Mouse (Mus musculus): ENCODE measurements around the gene Ppp3ca. TPM values are rescaled to one million over a fixed set of nuclear protein-coding genes. Genes with fewer than 3 reads are reported as not detected.

Ppp3ca gene
- polyA plus RNA-seq, 1 experiment: 23.0 TPM

DNA sequence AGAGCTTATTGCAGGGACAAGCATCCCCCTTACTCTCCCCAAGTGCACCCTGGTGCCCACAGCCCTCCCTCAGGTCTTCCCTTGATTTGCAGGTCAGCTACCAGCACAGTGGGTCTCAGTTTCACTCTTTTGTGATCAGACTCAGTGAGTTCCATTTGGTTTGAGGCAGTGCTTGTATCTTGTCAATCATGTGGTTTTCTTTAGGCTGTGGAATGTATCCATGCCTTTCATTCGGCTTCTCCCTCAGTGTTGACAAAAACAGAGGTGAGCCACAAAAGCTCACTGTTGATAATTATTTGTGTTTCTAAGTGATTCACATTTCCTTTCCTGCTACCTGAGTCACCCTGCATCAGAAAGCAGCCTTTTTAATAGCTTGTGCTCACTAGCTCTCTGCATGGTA, 66.1 kb downstream of the Ppp3ca start:
- no peak for TF ChIP-seq POLR2A (IDR thresholded peaks at IDR 0.05; ENCODE audit: low read depth, low read length)
- no peaks in the 10 kb centered on the region for H3K36me3 ChIP-seq (ENCODE audit: control insufficient read depth, insufficient read depth, low read length)
- H3K4me1 ChIP-seq (ENCODE audit: control insufficient read depth, insufficient read depth, insufficient read length): peaks cover 3% of the 10 kb centered on the region; the same call in 1 of the 2 replicates
- H3K27ac ChIP-seq (ENCODE audit: insufficient read depth, low read length): no peak overlapping the region
- WGBS: 88% methylated on average over 1 of the region's 1 CpGs
- H3K4me3 ChIP-seq (ENCODE audit: extremely low read depth, insufficient read depth, insufficient read length): no peak overlapping the region
- H3K27me3 ChIP-seq (ENCODE audit: control insufficient read depth, insufficient read depth, low read length): no peaks in the 10 kb centered on the region
- no peak for DNase-seq (ENCODE audit: low read depth in 1 of 2, low spot score in 2 of 2)

DNA sequence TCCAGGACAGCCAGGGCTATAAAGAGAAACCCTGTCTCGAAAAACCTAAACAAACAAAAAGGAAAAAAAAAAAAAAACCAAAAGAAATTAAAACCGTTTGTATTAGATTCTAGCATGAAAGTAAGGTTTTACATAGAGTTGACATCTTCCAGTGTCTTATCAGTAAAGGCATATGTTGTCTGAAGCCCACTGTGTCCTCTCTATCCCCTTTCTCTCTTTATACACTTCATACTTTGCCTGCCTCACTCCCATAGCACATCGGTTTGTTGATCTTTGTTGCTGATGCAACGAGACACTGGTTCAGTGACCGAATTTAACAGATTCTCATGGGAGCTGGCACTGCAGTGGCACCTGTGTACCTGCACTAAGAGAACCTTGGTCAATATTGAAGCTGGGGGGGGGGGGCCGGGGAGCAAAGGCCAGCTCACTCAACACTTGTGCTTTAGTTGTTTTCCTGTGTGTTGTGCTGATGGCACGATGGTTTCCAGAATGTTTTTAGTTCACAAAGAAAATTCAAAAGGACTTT, 66.9 kb downstream of the Ppp3ca start:
- no peak for TF ChIP-seq CTCF (IDR thresholded peaks at IDR 0.05; ENCODE audit: extremely low read depth, insufficient read depth, insufficient read length, insufficient replicate concordance)
- TF ChIP-seq POLR2A (IDR thresholded peaks at IDR 0.05; ENCODE audit: low read depth, low read length): no peak
- WGBS: 79% methylated on average over 7 of the region's 7 CpGs
- Histone ChIP-seq H3K4me3 (ENCODE audit: extremely low read depth, insufficient read depth, insufficient read length) (no peak overlapping the region), H3K4me1 (ENCODE audit: control insufficient read depth, insufficient read depth, insufficient read length) (peaks cover 7% of the 10 kb centered on the region; the same call in 1 of the 2 replicates), H3K36me3 (ENCODE audit: control insufficient read depth, insufficient read depth, low read length) (no peaks in the 10 kb centered on the region), H3K27me3 (ENCODE audit: control insufficient read depth, insufficient read depth, low read length) (no peaks in the 10 kb centered on the region), H3K27ac (ENCODE audit: insufficient read depth, low read length) (no peak overlapping the region)
- DNase-seq (ENCODE audit: low read depth in 1 of 2, low spot score in 2 of 2): no peak

DNA sequence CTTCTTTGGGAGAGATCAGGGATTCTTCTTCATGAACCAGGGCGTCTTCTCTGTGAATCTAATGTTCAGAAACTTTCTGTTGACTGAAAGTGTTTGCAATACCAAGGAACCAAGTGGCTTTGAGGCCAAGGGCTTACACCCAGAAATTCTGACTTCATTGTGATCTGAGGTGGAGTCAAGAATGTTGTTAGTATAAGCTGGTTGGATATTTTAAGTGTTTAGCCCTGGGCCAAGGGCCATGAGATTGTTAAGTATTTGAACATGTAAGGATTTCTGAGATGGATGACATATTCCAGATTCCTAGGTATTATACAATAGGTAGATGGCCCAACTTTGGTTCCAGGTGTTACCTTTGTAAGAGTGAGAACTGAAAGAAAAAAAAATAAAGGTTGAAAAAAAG, 68.5 kb downstream of the Ppp3ca start:
- no peak for DNase-seq (ENCODE audit: low read depth in 1 of 2, low spot score in 2 of 2)
- Histone ChIP-seq H3K27ac (ENCODE audit: insufficient read depth, low read length) (no peak overlapping the region), H3K27me3 (ENCODE audit: control insufficient read depth, insufficient read depth, low read length) (no peaks in the 10 kb centered on the region), H3K36me3 (ENCODE audit: control insufficient read depth, insufficient read depth, low read length) (no peaks in the 10 kb centered on the region), H3K4me1 (ENCODE audit: control insufficient read depth, insufficient read depth, insufficient read length) (peaks cover 9% of the 10 kb centered on the region; the same call in 1 of the 2 replicates), H3K4me3 (ENCODE audit: extremely low read depth, insufficient read depth, insufficient read length) (no peak overlapping the region)
- WGBS: 89% methylated on average over 1 of the region's 1 CpGs
- TF ChIP-seq POLR2A (IDR thresholded peaks at IDR 0.05; ENCODE audit: low read depth, low read length) (no peak), CTCF (IDR thresholded peaks at IDR 0.05; ENCODE audit: extremely low read depth, insufficient read depth, insufficient read length, insufficient replicate concordance) (no peak)

DNA sequence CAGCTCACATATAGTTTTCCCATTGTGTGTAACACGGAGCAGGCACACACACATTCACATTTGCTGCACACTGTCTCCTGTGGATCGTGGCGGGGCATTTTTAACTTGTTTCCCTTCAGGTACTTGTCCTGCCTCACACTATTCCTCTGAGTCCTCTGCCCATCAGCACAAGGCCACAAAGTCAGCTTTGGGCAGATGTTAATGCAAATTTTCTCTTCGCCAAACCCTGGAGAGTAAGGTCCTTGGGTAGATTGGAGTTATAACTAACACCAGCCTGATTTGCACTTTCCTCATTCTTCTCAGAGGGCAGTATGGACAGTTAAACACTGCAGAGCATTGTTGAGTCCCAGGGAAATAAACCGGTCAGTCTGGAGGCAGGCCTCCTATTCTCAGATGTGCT, 69.0 kb downstream of the Ppp3ca start:
- no peak for TF ChIP-seq POLR2A (IDR thresholded peaks at IDR 0.05; ENCODE audit: low read depth, low read length)
- TF ChIP-seq CTCF (IDR thresholded peaks at IDR 0.05; ENCODE audit: extremely low read depth, insufficient read depth, insufficient read length, insufficient replicate concordance): no peak
- Histone ChIP-seq H3K27ac (ENCODE audit: insufficient read depth, low read length) (no peak overlapping the region), H3K36me3 (ENCODE audit: control insufficient read depth, insufficient read depth, low read length) (no peaks in the 10 kb centered on the region), H3K4me1 (ENCODE audit: control insufficient read depth, insufficient read depth, insufficient read length) (peaks cover 11% of the 10 kb centered on the region; the same call in 1 of the 2 replicates), H3K27me3 (ENCODE audit: control insufficient read depth, insufficient read depth, low read length) (no peaks in the 10 kb centered on the region), H3K4me3 (ENCODE audit: extremely low read depth, insufficient read depth, insufficient read length) (no peak overlapping the region)
- WGBS: 92% methylated on average over 5 of the region's 5 CpGs
- DNase-seq (ENCODE audit: low read depth in 1 of 2, low spot score in 2 of 2): no peak

DNA sequence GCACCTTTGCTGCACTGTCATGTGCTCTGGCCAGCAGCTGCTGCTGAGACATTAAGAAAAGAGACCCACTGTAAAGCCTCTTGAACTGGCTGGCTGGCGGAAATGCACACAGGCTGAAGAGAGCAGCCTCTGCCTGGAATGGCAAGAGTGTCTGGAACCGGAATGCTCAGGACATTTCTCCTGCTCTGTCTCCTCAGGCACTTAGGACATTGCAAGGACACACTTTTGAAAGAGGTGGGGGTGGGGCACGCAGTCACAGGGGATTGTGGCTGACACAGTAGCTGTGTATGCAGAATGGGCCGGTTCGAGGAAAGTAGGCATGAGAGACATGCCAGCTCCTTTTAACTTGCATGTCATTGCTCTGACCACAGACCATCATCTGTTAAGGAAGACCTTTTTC, 71.7 kb downstream of the Ppp3ca start:
- Histone ChIP-seq H3K4me3 (ENCODE audit: extremely low read depth, insufficient read depth, insufficient read length) (no peak overlapping the region), H3K36me3 (ENCODE audit: control insufficient read depth, insufficient read depth, low read length) (no peaks in the 10 kb centered on the region), H3K4me1 (ENCODE audit: control insufficient read depth, insufficient read depth, insufficient read length) (peaks cover 19% of the 10 kb centered on the region; the same call in 1 of the 2 replicates), H3K27ac (ENCODE audit: insufficient read depth, low read length) (peak overlapping the region; percentile 32; the same call in 1 of the 2 replicates), H3K27me3 (ENCODE audit: control insufficient read depth, insufficient read depth, low read length) (no peaks in the 10 kb centered on the region)
- DNase-seq (ENCODE audit: low read depth in 1 of 2, low spot score in 2 of 2): no peak
- TF ChIP-seq CTCF (IDR thresholded peaks at IDR 0.05; ENCODE audit: extremely low read depth, insufficient read depth, insufficient read length, insufficient replicate concordance) (no peak), POLR2A (IDR thresholded peaks at IDR 0.05; ENCODE audit: low read depth, low read length) (no peak)
- 85% methylated on average over 5 of the region's 5 CpGs for WGBS

DNA sequence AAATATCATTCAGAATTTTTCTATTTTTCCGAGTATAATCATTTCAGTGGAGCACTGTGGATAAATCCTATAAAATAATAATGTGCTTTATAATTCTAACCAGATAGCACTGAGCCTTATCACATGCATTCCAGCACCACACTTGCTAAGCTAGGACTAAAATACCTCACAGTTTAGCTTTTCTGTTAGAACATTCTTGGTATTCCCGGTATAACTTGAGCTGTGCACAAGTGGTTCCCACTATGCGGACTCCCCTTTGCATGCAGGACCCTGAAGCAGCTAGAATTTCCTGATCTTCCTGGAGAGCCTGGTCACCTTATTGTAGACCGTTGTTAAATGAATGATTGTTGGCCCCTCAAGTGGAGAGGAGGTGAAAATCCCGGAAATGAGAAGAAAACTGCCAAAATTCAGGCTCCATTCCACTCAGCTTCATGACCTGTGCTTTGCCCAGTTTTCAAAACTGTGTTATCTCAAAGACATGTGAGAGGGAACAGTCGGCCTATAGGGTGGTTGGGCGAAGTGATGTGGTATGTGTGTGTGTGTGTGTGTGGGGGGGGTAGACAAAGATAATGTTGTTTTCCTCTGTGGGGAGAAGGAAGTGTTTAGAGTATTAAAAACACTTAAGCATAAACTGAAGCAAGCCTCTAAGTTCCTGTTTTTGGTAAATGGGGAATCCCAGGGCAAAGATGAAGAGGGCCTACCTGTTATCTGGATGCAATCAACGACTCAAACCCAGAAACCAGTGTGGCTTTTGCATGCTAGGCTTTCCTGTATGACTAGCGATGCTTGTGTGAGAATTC, 72.5 kb downstream of the Ppp3ca start:
- Histone ChIP-seq H3K27me3 (ENCODE audit: control insufficient read depth, insufficient read depth, low read length) (no peaks in the 10 kb centered on the region), H3K4me1 (ENCODE audit: control insufficient read depth, insufficient read depth, insufficient read length) (peaks cover 20% of the 10 kb centered on the region; the same call in 1 of the 2 replicates), H3K27ac (ENCODE audit: insufficient read depth, low read length) (peak overlapping the region; percentile 63), H3K4me3 (ENCODE audit: extremely low read depth, insufficient read depth, insufficient read length) (no peak overlapping the region), H3K36me3 (ENCODE audit: control insufficient read depth, insufficient read depth, low read length) (no peaks in the 10 kb centered on the region)
- peak; percentile 25 to 69 for DNase-seq (ENCODE audit: low read depth in 1 of 2, low spot score in 2 of 2)
- 42% methylated on average over 9 of the region's 9 CpGs for WGBS
- TF ChIP-seq POLR2A (IDR thresholded peaks at IDR 0.05; ENCODE audit: low read depth, low read length): no peak
- TF ChIP-seq CTCF (IDR thresholded peaks at IDR 0.05; ENCODE audit: extremely low read depth, insufficient read depth, insufficient read length, insufficient replicate concordance): no peak
